Mouse (Mus musculus) midbrain, embryonic 12.5 days (tissue): Measurements from ENCODE around the gene Card10. TPM values are rescaled to one million over a fixed set of nuclear protein-coding genes. Genes with fewer than 3 reads are reported as not detected.

Experiments used
- ATAC-seq: fragments of 200-750 bp; cut with Nextera tagmentation; 2 replicates; pipeline ENCODE4 v1.8.0; 2017; ENCODE audit warnings: low read depth, moderate TSS enrichment, moderate library complexity; ENCODE audit not compliant: low FRiP score
- H3K27ac ChIP-seq: fragments of 300-500 bp; sonication (generic); replicated peaks from 2 replicates; pipeline ENCODE4 v1.5.1; 2016; ENCODE audit warnings: mild to moderate bottlenecking
- H3K27me3 ChIP-seq: fragments of 300-500 bp; sonication (generic); 2 replicates; pipeline ENCODE4 v1.6.1; 2016; ENCODE audit warnings: mild to moderate bottlenecking
- H3K36me3 ChIP-seq: fragments of 300-500 bp; sonication (generic); 2 replicates; pipeline ENCODE4 v1.6.1; 2016
- H3K4me1 ChIP-seq: fragments of 300-500 bp; sonication (generic); 2 replicates; pipeline ENCODE4 v1.6.1; 2016
- H3K4me2 ChIP-seq: fragments of 300-500 bp; sonication (generic); replicated peaks from 2 replicates; pipeline ENCODE4 v1.6.1; 2016; ENCODE audit warnings: mild to moderate bottlenecking, moderate library complexity
- H3K4me3 ChIP-seq: fragments of 300-500 bp; sonication (generic); 2 replicates; pipeline ENCODE4 v1.5.1; 2016; ENCODE audit warnings: mild to moderate bottlenecking
- H3K9ac ChIP-seq: fragments of 300-500 bp; sonication (generic); replicated peaks from 2 replicates; pipeline ENCODE4 v1.6.1; 2016; ENCODE audit warnings: mild to moderate bottlenecking, moderate library complexity
- H3K9me3 ChIP-seq: fragments of 300-500 bp; sonication (generic); 2 replicates; pipeline ENCODE4 v1.6.1; 2016; ENCODE audit warnings: mild to moderate bottlenecking
- WGBS: fragments of 180-500 bp; shearing (Covaris S2); methylation state at CpG from one replicate; pipeline ENCODE4 v1.1.7; 2016; 5-methylcytosine and 5-hydroxymethylcytosine counted together
- polyA plus RNA-seq: library from polyadenylated mRNA; unstranded; fragments of >200 nt; fragmentation: Nextera tagmentation; extraction: Ambion mirVana; gene quantifications from 2 replicates; pipeline ENCODE4 v1.2.1, GENCODE M21; 2016

The Card10 gene
- polyA plus RNA-seq, 1 experiment from 2014 or later: 2.6 TPM

DNA sequence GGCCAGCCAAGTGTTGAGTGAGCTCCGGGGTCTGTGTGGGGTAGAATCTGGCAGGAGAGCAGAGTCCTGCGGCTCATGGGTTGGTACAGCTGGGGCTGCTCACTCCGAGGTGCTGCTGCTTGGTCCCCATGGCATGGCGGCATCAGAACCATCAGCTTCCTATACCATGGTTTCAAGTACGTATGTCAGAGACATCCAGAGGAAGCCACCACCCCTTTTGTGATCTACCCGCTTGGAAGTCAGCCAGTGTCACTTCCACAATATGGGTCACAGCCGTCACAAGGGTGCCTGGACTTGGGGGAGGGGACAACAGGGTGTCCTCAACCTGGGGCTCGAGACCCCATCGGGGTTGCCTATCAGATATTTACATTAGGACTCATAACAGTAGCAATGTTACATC, 7.3 kb upstream of the Card10 start:
- Histone ChIP-seq H3K9me3 (no peaks in the 10 kb centered on the region), H3K9ac (no peak overlapping the region), H3K27ac (no peak overlapping the region), H3K4me1 (no peaks in the 10 kb centered on the region), H3K27me3 (peaks cover 26% of the 10 kb centered on the region), H3K4me3 (no peak overlapping the region), H3K36me3 (no peaks in the 10 kb centered on the region), H3K4me2 (no peak overlapping the region)
- 86% methylated on average over 9 of the region's 9 CpGs for WGBS
- no peak for ATAC-seq

DNA sequence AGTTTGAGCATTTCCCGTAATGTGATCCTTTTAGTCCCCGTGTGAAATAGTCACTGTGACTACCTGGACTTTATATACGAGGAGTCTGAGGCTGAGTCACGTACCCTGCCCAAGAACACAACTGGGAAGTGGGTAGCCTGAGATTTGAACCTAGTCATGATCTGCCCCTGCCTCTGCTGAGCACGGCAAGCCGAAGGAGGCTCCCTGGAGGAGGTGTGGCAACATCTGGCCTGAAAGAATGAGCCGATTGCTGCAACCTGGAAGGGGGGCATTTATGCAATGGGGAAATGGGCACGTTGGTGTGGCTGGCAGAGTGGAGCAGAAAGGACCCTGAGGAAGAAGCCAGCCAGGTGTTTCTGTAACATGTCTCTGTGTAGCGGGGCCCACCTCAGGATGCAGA, 6.9 kb upstream of the Card10 start:
- peaks cover 31% of the 10 kb centered on the region for H3K27me3 ChIP-seq
- no peaks in the 10 kb centered on the region for H3K36me3 ChIP-seq
- no peak overlapping the region for H3K4me2 ChIP-seq
- no peak overlapping the region for H3K4me3 ChIP-seq
- no peaks in the 10 kb centered on the region for H3K4me1 ChIP-seq
- no peaks in the 10 kb centered on the region for H3K9me3 ChIP-seq
- 73% methylated on average over 9 of the region's 9 CpGs for WGBS
- no peak overlapping the region for H3K9ac ChIP-seq
- ATAC-seq: no peak
- H3K27ac ChIP-seq: no peak overlapping the region

DNA sequence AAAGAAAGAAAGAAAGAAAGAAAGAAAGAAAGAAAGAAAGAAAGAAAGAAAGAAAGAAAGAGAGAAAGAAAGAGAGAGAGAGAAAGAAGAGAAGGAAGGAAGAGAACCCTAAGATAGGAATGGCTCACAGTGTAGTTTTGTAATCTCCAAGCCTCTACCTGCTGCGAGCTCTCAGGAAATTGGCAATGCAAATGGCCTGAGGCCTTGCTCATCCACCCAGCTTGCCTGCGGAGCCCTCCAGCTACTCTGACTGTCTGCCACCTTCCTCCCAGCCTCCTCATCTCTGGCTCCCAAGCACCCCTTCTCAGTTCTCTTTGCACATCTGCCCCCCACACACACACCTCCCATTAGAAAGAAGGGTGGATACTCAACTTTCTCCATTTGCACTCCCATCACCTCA, 6.1 kb upstream of the Card10 start:
- ATAC-seq: no peak
- H3K27me3 ChIP-seq: peaks cover 38% of the 10 kb centered on the region
- H3K36me3 ChIP-seq: no peaks in the 10 kb centered on the region
- WGBS: 63% methylated on average over 2 of the region's 2 CpGs
- no peak overlapping the region for H3K9ac ChIP-seq
- H3K4me1 ChIP-seq: peaks cover 5% of the 10 kb centered on the region; the same call in 1 of the 2 replicates
- no peaks in the 10 kb centered on the region for H3K9me3 ChIP-seq
- no peak overlapping the region for H3K4me3 ChIP-seq
- H3K27ac ChIP-seq: no peak overlapping the region
- no peak overlapping the region for H3K4me2 ChIP-seq

GRCm38 (mm10) chr15:78807141-78807540, 4.3 kb upstream of the Card10 start:
- Histone ChIP-seq H3K9ac (no peak overlapping the region), H3K4me3 (no peak overlapping the region), H3K4me1 (peaks cover 23% of the 10 kb centered on the region), H3K27ac (no peak overlapping the region), H3K4me2 (no peak overlapping the region), H3K9me3 (no peaks in the 10 kb centered on the region), H3K27me3 (peaks cover 57% of the 10 kb centered on the region), H3K36me3 (no peaks in the 10 kb centered on the region)
- ATAC-seq: no peak
- 73% methylated on average over 3 of the region's 3 CpGs for WGBS

DNA sequence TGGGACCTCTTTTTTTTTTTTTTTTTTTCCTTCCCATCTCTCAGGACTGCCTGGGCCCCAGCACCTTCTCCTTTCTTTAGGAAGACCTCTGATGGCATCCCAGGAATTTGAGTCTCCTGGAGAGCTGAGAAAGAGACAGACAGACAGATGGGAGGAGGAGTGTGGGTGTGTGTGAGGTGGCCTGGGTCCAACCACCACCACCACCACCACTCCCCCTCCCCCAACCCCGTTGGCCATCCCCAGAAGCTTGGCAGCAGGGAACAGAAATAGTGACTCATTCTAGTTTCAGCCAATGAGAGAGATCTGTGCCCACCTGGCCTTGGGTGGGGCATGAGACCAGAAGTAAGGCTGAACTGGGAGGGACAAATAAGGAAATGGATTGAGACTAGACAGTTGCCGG, 3.8 kb upstream of the Card10 start:
- no peak overlapping the region for H3K9ac ChIP-seq
- no peak overlapping the region for H3K27ac ChIP-seq
- H3K4me3 ChIP-seq: no peak overlapping the region
- H3K4me1 ChIP-seq: peaks cover 29% of the 10 kb centered on the region
- 57% methylated on average over 2 of the region's 2 CpGs for WGBS
- H3K9me3 ChIP-seq: no peaks in the 10 kb centered on the region
- H3K4me2 ChIP-seq: no peak overlapping the region
- no peak for ATAC-seq
- H3K27me3 ChIP-seq: peaks cover 62% of the 10 kb centered on the region
- no peaks in the 10 kb centered on the region for H3K36me3 ChIP-seq

- no peaks in the 10 kb centered on the region for H3K36me3 ChIP-seq
- no peaks in the 10 kb centered on the region for H3K9me3 ChIP-seq
- no peak overlapping the region for H3K9ac ChIP-seq
- H3K27ac ChIP-seq: no peak overlapping the region
- peaks cover 30% of the 10 kb centered on the region for H3K4me1 ChIP-seq
- 72% methylated on average over 2 of the region's 2 CpGs for WGBS
- H3K4me2 ChIP-seq: no peak overlapping the region
- H3K4me3 ChIP-seq: no peak overlapping the region
- no peak for ATAC-seq
- H3K27me3 ChIP-seq: peaks cover 74% of the 10 kb centered on the region
Measured at GRCm38 (mm10) chr15:78805351-78805750, 2.5 kb upstream of the Card10 start.

GRCm38 (mm10) chr15:78804326-78804725, 1.5 kb upstream of the Card10 start:
- no peak overlapping the region for H3K4me2 ChIP-seq
- H3K4me3 ChIP-seq: no peak overlapping the region
- H3K27me3 ChIP-seq: peaks cover 73% of the 10 kb centered on the region
- H3K9me3 ChIP-seq: no peaks in the 10 kb centered on the region
- no peak overlapping the region for H3K27ac ChIP-seq
- H3K4me1 ChIP-seq: peaks cover 30% of the 10 kb centered on the region
- WGBS: 7% methylated on average over 6 of the region's 6 CpGs
- H3K36me3 ChIP-seq: no peaks in the 10 kb centered on the region
- no peak overlapping the region for H3K9ac ChIP-seq
- no peak for ATAC-seq

DNA sequence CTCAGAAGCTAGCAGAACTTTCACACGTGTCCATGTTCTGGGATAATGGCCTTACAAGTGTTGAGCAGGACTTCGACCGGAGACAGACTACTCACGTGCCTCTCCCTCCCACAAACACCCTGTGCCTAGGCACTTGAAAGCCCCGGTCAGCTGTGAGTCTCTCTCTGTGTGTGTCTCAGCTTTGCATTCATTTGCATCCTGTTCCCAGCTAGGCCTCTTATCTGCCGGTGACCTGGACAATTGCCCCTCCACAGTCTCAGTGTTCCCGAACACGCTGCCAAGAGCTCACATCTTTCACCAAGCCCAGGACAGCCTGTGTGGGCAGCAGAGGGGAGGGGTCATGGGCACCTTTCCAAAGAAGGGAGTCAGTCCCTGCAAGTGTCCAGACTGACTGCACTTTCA, 658 bp upstream of the Card10 start:
- peak; percentile 55; the same call in 1 of the 2 replicates for ATAC-seq
- no peak overlapping the region for H3K4me3 ChIP-seq
- peaks cover 33% of the 10 kb centered on the region for H3K4me1 ChIP-seq
- WGBS: under 1% methylated on average over 8 of the region's 8 CpGs
- H3K27me3 ChIP-seq: peaks cover 74% of the 10 kb centered on the region
- H3K27ac ChIP-seq: no peak overlapping the region
- no peak overlapping the region for H3K9ac ChIP-seq
- no peaks in the 10 kb centered on the region for H3K36me3 ChIP-seq
- no peaks in the 10 kb centered on the region for H3K9me3 ChIP-seq
- peak overlapping the region; percentile 77 for H3K4me2 ChIP-seq

GRCm38 (mm10) chr15:78801971-78802741, 686 bp downstream of the Card10 start:
- WGBS: 5% methylated on average over 57 of the region's 67 CpGs
- Histone ChIP-seq H3K27me3 (peaks cover 75% of the 10 kb centered on the region), H3K4me2 (peak overlapping the region; percentile 77), H3K9ac (peak overlapping the region; percentile 47), H3K27ac (no peak overlapping the region), H3K4me3 (peak overlapping the region; percentile 49), H3K9me3 (no peaks in the 10 kb centered on the region), H3K4me1 (peaks cover 33% of the 10 kb centered on the region), H3K36me3 (no peaks in the 10 kb centered on the region)
- peak; percentile 24; the same call in 1 of the 2 replicates for ATAC-seq

DNA sequence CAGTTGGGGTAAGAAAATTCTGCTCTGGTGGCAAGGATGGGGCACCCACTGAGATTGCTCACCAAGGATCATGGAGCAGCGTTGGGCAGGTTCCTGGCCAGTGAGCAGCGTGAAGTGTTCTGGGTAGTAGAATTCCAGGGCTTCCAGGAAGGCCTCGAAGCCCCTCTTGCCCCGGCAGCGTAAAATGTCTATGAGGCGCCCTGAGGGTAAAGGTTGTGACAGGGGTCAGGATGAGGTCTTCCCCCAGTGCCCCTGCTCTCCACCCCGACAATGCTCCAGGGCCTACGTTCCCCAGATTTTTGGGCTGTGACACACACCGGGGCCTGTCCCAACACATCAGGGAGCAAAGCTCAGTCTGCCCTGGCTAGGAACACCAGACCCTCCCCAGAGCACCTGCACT, 1.3 kb downstream of the Card10 start:
- Histone ChIP-seq H3K9me3 (no peaks in the 10 kb centered on the region), H3K4me3 (peak overlapping the region; percentile 49; the same call in 1 of the 2 replicates), H3K9ac (no peak overlapping the region), H3K36me3 (no peaks in the 10 kb centered on the region), H3K4me1 (peaks cover 35% of the 10 kb centered on the region), H3K4me2 (peak overlapping the region; percentile 77), H3K27me3 (peaks cover 78% of the 10 kb centered on the region), H3K27ac (no peak overlapping the region)
- WGBS: 69% methylated on average over 9 of the region's 9 CpGs
- no peak for ATAC-seq

DNA sequence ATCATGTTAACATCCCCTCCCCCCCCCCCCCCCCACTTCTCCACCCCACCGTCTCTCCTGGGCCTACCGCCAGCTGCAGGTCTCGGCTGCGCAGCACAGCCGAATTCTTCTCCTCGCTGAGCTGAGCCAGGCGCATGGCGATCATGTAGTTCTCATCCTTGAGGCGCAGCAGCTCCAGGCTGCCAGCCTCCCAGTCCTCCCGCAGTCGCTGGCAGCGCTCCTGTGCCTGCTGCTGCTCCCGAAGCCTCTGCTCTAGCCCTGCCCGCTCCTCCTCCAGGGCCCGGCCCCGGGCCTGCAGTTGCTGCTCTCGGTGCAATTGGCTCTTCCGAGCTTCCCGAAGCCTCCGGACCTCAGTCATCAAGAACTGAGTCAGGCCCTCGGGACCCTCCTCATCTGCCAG, 3.8 kb downstream of the Card10 start:
- Histone ChIP-seq H3K9me3 (no peaks in the 10 kb centered on the region), H3K27ac (no peak overlapping the region), H3K4me1 (peaks cover 36% of the 10 kb centered on the region), H3K27me3 (peaks cover 67% of the 10 kb centered on the region), H3K4me3 (no peak overlapping the region), H3K9ac (no peak overlapping the region), H3K4me2 (no peak overlapping the region), H3K36me3 (no peaks in the 10 kb centered on the region)
- no peak for ATAC-seq
- 44% methylated on average over 19 of the region's 21 CpGs for WGBS

- H3K27ac ChIP-seq: no peak overlapping the region
- 90% methylated on average over 8 of the region's 8 CpGs for WGBS
Measured at GRCm38 (mm10) chr15:78797060-78797329, 5.8 kb downstream of the Card10 start.

More at GRCm38 (mm10) chr15:78797060-78797329, 5.8 kb downstream of the Card10 start:
- Histone ChIP-seq H3K36me3 (no peaks in the 10 kb centered on the region), H3K4me3 (no peak overlapping the region), H3K4me2 (no peak overlapping the region), H3K4me1 (peaks cover 16% of the 10 kb centered on the region), H3K9me3 (no peaks in the 10 kb centered on the region), H3K9ac (no peak overlapping the region), H3K27me3 (peaks cover 47% of the 10 kb centered on the region)
- ATAC-seq: no peak
